Mouse (Mus musculus): ENCODE data around the gene Tmem63b. TPM values are rescaled to one million over a fixed set of nuclear protein-coding genes. Genes with fewer than 3 reads are reported as not detected.

Tmem63b gene
- polyA plus RNA-seq, 1 experiment from 2014 or later = 18.6 TPM

DNA sequence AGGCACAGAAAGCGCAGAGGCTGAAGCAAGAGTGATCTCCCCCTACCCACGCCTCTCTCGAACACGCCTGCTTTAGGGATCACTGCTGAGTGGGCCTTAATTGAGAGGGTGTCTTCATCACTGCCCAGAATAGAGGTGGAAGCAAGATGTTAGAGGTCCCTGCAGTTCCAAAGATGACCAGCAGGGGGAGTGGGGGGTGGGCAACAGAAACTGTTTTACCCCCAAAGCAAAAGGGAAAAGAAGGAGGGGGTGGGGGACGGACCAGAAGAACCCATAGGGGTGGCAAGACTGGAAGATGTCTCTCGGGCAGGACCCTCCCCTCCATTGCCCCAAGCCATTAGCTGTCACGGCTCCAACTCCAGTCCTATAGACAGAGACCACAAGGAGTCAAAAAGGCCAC is 8.6 kb downstream of the Tmem63b start:
- DNase-seq (ENCODE audit: low spot score) = peak; percentile 67

DNA sequence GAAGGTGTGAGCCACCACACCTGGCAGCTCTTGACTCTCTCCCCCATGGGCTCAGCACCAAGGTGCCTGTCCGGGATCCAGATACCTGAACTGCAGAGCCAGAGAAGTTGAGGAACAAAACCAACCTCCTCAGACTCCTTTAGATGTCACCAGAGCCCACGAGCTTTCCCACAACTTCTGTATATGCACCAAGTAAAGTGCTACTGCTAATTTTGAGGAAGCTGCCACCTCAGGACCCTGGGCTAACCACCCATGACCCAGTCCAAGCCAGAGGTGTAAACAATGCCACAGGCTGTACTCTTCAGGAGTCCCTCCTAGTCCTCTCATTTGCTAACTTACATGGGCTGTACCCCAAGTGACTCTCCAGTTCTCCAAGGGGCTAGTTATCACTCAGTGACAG is 14.1 kb downstream of the Tmem63b start:
- no peak for DNase-seq (ENCODE audit: low spot score)

DNA sequence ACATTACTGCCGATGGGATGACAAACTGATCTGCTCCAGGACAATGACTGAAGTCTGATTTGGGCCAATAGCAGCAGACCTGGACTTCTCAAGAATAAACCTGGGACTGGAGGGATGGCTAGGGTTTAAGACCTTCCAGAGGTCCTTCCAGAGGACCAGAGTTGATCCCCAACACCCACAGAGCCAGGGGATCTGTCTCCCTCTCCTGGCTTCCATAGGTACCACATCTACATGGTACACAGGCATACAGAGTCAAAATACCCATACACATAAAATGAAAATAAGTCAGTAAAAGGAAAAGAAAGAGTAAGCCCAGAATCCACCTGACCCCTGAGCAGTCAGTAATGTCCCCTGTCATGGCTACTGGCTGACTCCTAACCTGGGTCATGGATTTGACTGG is 14.9 kb downstream of the Tmem63b start:
- no peak for DNase-seq (ENCODE audit: low spot score)

DNA sequence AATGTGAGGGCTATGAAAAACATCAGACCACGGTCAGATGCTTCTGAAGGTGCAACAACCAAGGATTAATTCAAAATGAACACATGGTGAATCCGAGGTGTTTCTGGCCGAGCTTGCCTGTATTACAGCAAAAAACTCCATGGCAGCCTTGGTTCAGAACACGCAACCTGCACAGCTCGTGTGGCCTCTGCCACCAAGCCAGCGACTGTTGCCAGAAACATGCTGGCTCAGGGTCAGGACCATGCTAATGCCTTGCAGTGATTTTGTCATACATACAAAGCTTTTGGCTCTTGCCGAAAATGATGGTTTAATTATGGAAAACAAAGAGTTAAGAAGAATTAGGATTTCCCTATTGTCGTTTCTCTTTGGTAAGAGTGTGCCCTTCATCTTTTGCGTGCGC is 18.7 kb downstream of the Tmem63b start:
- no peak for DNase-seq (ENCODE audit: low spot score)

DNA sequence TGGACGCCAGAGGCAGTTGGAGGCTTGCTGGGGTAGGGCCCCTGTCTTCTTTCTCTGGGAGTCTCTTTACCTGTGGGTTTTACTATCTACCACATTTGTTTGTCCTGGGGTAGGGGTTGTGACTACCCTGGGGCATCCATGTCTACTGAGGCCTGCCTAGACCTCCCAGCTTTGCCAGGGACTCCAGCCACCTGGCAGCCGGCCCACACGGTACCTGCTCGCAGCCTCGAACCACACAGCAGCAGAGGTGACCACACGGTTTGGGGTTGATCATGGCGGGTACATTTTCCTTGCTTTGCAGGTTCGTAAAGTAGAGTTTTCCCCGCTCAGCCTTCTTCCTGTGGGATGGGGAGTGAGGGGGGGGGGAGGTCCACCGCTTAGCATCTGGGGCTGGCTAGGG is 19.2 kb downstream of the Tmem63b start:
- DNase-seq (ENCODE audit: low spot score) = no peak

DNA sequence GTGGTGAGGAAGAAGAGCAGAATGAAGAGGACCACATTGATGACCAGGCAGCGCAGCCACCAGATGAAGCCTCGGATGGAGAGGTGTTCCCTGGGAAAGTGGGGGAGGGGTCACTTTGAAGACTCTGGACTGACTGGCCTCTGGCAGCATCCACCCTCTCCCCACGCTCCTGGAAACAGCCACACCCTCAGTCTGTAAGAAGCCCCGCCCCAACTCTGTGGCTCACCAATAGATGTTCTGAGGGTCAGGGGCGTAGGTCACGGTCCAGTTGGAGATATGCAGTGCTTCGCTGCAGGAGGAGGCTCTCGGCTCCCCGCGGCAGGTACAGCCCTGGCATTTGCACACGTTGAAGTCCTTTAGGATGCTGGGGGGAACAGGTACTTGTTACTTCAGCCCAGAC is 20.6 kb downstream of the Tmem63b start:
- DNase-seq (ENCODE audit: low spot score) = no peak

DNA sequence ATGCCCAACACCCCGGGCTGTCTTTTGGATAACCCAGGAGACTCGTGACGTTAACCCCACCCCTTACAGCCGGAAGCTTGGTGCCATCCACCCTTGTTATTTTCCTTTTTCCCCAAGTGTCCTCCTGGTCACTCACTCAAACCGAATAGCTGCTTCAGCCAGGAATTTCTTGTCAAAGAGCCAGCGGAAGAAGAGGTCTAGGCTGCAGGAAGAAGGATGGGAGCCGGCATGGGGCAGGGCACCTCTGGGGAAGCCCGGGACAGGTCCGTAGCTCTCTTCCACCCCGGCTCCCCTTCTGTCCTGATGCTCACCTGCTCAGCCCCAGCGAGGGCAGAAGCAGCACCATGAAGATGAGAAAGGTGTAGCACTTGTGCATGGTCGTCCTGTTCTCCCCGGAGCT is 22.1 kb downstream of the Tmem63b start:
- DNase-seq (ENCODE audit: low spot score) = no peak

DNA sequence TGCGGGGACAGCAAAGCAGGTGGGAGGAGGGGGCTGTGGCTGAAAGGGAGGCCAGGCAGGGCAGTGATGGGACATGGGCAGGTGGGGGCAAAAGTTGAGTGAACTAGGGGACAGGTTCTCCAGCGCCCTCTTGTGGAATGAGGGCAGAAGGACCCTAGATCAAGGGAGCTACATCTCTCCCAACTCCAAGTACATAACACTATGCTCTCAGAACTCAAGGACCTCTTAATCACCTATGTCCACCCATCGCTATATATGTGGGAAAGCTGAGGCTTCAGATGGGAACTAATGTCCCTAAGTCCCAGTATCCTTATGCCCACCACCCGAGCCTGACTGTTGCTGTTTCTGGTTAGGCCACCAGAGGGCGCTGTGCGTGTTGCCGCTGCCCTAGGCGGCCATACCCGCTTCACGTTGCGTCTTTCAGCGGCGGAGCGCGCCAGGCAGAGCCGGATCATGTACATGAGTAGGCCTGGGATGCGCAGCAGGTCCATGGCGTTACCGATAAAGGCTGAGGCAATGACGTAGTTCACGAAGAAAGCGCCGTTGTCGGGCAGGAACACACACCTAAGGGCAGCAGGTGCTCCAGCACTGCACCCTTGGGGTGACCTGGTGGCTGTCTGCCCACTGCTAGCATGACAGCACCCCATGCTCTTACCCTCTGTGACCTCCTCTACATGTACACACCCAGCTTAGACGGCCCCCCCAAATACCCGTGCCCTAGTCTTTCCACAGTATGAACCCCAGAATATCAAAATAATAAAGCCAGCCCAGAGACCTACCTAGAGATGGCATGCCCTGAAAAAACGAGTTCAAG is 23.4 kb downstream of the Tmem63b start:
- DNase-seq (ENCODE audit: low spot score) = peak; percentile 81

DNA sequence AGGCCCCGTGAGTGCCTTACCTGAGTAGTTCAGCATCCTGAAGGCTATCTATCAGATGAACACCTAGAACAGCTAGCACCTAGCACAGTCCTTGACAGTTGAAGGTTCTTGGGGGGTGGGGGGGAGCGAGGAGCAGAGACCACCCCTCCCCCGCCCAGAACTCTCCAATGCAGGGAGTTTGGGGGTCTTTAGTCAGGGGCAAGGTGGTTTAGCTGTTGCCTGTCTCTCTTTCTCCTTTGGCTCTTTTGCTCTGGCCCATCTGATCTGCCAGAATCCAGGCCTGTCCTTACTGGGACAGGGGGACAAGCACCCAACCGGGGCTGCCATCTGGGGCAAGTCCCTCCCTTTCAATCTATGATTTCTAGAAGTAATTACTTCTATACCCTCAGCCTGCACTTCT is 27.5 kb downstream of the Tmem63b start, which contains the start of gene Capn11:
Gene Capn11 (minus strand): TSS at position 101 of the 400 bp plus-strand sequence.
- DNase-seq (ENCODE audit: low spot score) = no peak

DNA sequence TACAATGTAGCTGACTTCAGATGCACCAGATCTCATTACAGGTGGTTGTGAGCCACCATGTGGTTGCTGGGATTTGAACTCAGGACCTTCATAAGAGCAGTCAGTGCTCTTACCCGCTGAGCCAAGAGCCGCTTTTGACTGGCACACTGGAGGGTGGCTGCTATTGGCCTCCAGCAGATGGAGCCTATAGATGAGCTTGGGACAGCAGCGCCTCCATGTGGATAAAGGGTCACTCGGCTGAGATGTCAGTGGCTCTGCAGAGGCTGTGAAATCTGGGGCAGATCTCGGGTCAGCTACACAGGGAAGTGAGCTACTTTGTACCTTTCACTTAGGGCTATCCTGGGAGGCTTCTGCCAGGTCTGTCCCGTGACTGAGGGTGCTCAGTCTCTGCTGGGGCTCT is 30.9 kb downstream of the Tmem63b start:
- peak; percentile 46 for DNase-seq (ENCODE audit: low spot score)

DNA sequence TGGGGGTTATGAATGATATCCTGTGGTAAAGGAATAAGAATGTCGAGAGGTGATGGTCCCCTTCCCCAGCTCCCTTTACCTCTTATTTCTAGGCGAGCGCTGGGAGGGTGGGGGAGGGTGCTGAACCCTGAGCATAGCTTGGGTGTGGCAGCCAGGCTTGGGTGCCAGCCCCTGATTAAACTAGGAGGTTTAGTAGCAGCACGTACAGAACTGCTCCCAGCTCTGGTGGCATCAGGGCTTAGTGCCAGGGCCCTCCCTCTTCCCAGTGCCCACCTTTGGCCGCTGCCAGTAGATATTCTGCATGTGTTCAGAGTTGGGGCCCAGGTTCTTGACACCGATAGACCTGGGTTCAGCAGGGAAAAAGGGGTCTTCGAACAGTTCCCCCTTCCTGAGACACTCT is 33.5 kb downstream of the Tmem63b start:
- no peak for DNase-seq (ENCODE audit: low spot score)

DNA sequence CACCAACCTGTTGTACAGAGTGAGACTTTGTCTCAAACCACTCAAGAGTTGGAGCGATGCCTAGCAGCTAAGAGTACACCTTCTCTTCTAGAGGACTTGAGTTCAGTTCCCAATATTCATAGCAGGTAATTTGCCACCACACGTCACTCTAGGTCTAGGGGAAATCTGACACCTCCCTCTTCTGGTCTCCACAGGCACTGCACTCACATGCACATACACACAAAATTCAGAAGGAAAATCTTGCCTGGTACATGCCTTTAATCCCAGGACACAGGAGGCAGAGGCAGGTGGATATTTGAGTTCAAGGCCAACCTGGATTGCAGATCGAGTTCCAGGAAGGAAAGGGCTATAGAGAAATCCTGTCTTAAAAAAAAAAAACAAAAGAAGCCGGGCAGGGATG is 42.5 kb downstream of the Tmem63b start:
- DNase-seq (ENCODE audit: low spot score) = no peak

DNA sequence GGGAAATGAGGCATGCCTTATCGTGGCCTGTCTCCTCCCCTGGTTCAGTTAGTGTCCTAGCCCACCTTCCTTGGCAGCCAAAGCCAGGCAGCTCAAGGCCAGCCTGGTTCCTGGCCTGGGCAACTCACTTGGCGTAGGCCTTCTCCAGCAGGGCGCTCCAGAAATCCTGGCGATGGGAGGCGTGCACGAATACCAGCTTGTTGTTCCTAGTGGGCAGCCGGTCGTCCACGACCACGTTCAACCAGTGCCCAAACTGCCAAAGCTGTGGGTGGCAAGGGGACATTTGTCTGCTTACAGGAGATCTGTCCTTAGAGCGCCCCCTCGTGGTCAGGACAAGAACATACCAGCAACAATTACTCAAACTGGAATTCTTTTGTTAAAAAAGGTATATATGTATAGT is 44.0 kb downstream of the Tmem63b start:
- peak; percentile 72 for DNase-seq (ENCODE audit: low spot score)

DNA sequence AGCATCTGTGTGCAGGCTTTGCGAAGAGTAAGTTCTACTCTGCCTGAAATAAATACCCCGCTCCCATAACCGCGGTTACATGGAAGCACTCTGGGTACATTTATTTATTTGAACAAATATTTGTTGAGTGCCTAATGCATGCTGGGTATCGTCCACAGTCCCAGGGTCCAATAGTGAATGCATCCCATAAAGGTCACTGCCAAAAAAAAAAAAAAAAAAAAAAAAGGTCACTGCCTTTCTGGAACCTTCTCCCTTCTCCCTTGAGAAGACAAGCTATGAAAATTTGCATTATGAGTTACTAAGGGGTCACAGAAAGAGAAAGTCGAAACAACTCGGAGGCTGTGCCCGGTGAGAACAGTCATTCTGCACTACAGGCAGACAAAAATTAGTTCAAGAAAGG is 44.7 kb downstream of the Tmem63b start:
- no peak for DNase-seq (ENCODE audit: low spot score)

DNA sequence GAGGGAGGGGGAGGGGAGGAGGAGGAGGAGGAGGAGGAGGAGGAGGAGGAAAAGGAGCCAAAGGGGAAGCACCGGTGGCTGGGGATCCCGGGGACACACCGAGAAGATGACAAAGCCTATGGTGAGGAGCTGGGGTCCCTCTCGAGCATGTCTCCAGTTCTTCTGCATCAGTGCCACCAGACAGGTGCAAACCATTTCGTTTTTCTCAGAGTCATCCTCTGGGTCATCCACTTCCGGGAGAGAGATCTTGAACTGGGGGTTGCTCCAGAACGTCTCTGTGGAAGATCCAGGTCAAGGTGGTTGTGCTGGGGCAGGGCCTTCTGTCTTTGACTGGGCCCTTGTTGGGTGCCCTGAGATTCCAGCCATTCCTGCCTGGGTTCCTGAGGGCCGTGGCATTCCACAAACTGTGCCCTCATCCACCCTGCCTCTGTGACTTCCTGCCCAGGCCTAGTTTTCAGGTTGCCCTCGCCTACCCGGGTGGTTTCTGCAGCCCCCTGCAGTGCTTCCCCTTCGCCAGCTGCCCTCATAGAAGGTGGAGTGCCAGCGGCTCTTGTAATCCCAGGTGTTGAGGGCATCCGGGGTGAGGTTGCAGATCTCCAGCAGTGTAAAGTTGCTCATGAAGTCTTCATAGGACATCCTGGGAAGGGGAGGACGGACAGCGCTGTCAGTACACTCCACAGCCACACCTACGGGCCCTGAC is 48.0 kb downstream of the Tmem63b start:
- peak; percentile 73 for DNase-seq (ENCODE audit: low spot score)

DNA sequence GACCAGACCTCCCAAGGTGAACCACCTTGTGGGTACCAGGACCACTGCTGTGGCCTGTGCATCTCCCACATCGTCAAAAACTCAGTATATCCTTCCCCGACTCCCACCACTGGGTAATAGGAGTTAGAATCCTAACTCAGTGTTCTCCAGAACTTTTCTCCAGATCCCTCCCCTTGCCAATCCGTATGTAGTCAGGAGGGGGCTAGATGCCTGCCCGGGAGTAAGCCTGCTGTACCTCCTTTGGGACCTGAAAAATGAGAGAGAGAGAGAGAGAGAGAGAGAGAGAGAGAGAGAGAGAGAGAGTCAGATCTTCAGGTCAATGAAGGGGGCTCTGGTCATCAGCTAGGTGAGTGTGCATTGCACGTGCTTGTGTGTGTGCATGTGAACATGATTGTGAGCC is 52.7 kb downstream of the Tmem63b start:
- no peak for DNase-seq (ENCODE audit: low spot score)

DNA sequence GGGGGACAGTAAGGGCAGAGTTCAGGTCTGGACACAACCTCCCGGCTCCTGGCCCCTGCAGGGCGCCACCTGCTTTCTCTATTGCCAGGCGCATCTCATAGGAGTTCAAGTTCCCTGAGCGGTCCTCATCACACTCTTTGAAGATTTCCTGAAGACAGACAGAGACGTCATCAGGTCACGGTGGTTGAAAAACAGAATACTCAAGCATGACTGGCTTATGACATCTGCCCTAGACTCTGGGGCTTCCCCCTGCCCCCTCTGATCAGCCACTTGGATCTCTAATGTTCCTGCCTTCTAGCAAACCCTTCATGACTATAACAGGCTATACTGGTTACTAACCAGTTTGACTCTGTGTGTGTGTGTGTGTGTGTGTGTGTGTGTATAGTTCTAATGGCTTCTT is 54.8 kb downstream of the Tmem63b start:
- peak; percentile 60 for DNase-seq (ENCODE audit: low spot score)

DNA sequence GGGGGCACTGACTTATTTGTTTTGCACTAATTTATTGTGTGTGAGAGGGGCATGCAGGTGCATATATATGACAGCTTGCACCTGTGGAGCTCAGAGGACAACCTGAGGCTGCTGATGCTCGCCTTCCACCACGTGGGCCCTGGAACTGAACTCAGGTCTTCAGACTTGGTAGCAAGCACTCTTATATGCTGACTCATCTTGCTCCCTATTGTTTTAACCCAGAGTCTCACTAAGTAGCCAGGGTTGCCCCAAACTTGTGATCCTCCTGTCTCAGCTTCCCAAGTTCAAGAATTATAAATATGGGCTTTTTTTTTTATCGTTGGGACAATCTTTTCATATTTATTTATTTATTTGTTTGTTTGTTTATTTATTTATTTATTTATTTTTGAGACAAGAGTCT is 55.7 kb downstream of the Tmem63b start:
- DNase-seq (ENCODE audit: low spot score) = no peak

DNA sequence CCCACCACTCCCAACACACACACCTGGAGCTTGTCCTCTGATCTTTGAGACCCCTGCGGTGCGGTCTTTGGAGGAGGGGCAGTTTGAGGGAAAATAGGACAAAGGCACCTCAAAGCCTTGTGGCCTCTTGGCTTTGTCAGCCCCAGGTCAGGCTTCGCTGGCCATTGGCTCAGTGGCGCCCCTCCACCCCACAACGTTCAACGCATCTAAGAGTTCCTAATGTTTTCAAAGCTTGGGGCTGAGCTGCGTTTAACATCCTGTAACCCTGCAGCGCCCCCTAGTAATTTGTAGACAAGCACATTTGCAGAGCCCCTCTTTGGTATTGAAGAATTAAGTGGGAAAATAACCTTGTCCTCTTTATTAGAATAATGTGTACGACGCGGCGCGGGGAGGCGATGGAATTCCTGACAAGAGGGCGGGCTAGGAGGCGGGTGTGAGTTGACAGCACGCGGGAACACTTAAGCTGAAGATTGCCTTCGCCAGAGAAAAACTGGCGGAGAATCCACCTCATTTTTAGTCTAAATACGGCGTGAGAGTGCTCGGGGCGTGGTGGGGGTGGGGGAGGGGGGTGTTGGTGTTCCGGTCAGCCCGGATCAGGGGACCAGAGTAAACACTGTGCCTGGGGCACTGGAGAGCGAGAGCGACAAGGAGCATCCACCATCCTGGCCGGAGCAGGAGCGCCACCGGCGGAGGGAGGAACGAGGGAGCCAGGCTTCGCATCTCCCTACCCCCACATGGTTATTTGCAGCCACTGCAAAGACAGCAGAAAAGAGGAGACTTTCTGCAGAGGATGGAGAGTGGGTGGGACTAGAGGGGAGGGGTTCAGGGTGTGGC is 56.6 kb downstream of the Tmem63b start:
- peak; percentile 83 for DNase-seq (ENCODE audit: low spot score)

DNA sequence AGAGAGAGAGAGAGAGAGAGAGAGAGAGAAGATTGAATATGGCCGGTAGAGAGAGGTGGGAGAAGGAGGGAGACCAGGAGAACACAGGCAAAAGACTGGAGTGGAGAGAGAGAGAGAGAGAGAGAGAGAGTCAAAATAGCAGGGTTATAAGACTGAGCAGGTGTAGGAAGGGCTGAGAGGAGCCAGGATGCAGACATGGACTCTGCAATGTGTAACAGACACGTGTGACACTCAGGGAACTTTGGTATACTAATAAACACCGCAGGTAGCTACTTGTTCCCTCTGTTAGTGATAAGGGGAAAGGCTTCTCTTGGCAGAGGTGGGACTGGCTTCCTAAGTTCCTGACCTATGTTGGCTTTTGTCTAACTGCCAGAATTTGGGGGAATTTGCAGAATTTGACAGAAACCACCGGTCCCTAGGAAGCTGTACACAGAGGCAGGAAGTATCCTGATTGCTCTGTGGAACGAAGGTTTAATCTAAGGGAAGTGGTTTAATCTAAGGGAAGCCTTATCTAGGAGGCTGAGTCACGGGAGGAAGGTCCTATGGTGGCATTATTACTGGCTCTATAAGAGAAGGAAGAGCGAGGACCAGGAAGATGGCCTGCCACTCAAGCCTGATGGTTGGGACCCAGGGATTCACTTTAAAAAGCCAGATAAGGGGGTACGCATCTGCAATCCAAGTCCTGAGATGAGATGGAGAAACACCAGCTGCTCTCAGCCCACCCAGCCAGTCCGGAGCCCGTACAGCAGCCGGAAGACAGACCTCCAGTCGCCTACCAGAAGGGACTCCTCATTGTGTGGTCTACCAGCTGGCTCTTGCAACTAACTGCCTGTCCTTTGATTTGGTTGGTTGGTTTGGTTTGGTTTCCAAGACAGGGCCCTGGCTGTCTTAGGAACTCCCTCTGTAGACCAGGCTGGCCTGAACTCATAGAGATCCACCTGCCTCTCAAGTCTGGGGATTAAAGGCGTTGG is 57.5 kb downstream of the Tmem63b start:
- peak; percentile 58 for DNase-seq (ENCODE audit: low spot score)

DNA sequence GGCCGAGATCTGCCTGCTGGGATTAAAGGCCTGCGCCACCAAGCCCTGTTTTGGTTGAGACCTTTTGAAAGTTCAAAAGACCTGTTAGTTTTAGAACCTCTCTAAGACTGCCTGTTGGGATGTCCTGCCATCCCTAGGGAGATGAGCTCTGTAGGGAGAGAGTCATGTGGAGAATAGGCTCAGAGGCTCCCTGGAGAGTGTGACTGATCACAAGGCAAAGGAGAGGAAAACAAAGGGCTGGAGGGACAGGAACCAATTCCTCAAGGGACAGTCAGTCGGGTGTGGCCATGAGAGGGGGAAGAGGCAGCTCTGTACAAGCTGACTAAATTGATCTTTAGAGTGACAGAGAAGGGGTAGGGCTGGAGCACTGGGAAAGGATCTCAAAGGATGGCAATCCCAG is 58.5 kb downstream of the Tmem63b start:
- DNase-seq (ENCODE audit: low spot score) = no peak

Measured in thymus, postnatal 0 days (tissue).